Mouse (Mus musculus): ENCODE results near the gene Ralgapa2. TPM values are rescaled to one million over a fixed set of nuclear protein-coding genes. Genes with fewer than 3 reads are reported as not detected.

Ralgapa2 gene
- total and polyA plus RNA-seq, 3 experiments: 14.5 to 41.3 (median 36.7) TPM

GRCm38 (mm10) chr2:146423710-146424301, 88.3 kb downstream of the Ralgapa2 start:
- intact Hi-C loops (cut with DNase I): no loop called here
- 52% methylated on average over 4 of the region's 4 CpGs for WGBS
- Histone ChIP-seq H3K4me3 (no peak overlapping the region), H3K79me2 (replicated peaks; ENCODE audit: control insufficient read depth, insufficient read depth, low read length) (no peaks in the 10 kb centered on the region), H3K27me3 (ENCODE audit: control insufficient read depth, insufficient read depth, low read length) (no peaks in the 10 kb centered on the region), H3K36me3 (ENCODE audit: control insufficient read depth, insufficient read depth, low read length) (peaks cover 17% of the 10 kb centered on the region), H3K9ac (ENCODE audit: low read depth, low read length) (no peak overlapping the region), H3K27ac (no peak overlapping the region), H3K4me1 (ENCODE audit: control insufficient read depth, insufficient read depth, low read length) (peaks cover under 1% of the 10 kb centered on the region)
- TF ChIP-seq EP300 (IDR thresholded peaks at IDR 0.05; ENCODE audit: insufficient read depth, low read depth, low read length) (no peak), POLR2A (IDR thresholded peaks at IDR 0.05; ENCODE audit: insufficient read depth, low read depth, low read length) (no peak), CTCF (IDR thresholded peaks at IDR 0.05) (no peak)
- no peak for DNase-seq

- intact Hi-C loops (cut with DNase I): no loop called here
- Histone ChIP-seq H3K4me1 (ENCODE audit: control insufficient read depth, insufficient read depth, low read length) (no peaks in the 10 kb centered on the region; the same call in 1 of the 2 replicates), H3K9ac (ENCODE audit: low read depth, low read length) (no peak overlapping the region), H3K27ac (no peak overlapping the region), H3K36me3 (ENCODE audit: control insufficient read depth, insufficient read depth, low read length) (peaks cover 13% of the 10 kb centered on the region), H3K27me3 (ENCODE audit: control insufficient read depth, insufficient read depth, low read length) (no peaks in the 10 kb centered on the region), H3K79me2 (replicated peaks; ENCODE audit: control insufficient read depth, insufficient read depth, low read length) (no peaks in the 10 kb centered on the region), H3K4me3 (no peak overlapping the region)
- TF ChIP-seq POLR2A (IDR thresholded peaks at IDR 0.05; ENCODE audit: insufficient read depth, low read depth, low read length) (no peak), CTCF (IDR thresholded peaks at IDR 0.05) (no peak), EP300 (IDR thresholded peaks at IDR 0.05; ENCODE audit: insufficient read depth, low read depth, low read length) (no peak)
- WGBS: 58% methylated on average over 5 of the region's 5 CpGs
- DNase-seq: no peak
Observed at GRCm38 (mm10) chr2:146423032-146423691, 89.0 kb downstream of the Ralgapa2 start.

- H3K79me2 ChIP-seq (replicated peaks; ENCODE audit: control insufficient read depth, insufficient read depth, low read length): no peaks in the 10 kb centered on the region
- DNase-seq: no peak
- H3K27me3 ChIP-seq (ENCODE audit: control insufficient read depth, insufficient read depth, low read length): no peaks in the 10 kb centered on the region
- no peak overlapping the region for H3K4me3 ChIP-seq
- H3K4me1 ChIP-seq (ENCODE audit: control insufficient read depth, insufficient read depth, low read length): no peaks in the 10 kb centered on the region
- WGBS: 85% methylated on average over 2 of the region's 2 CpGs
- intact Hi-C loops (cut with DNase I): loop anchor here (10.0 kb wide), 1 partner anchor 201 kb away; no protein-coding TSS in a partner anchor
- no peak overlapping the region for H3K9ac ChIP-seq (ENCODE audit: low read depth, low read length)
- no peaks in the 10 kb centered on the region for H3K36me3 ChIP-seq (ENCODE audit: control insufficient read depth, insufficient read depth, low read length)
- no peak overlapping the region for H3K27ac ChIP-seq
- TF ChIP-seq CTCF (IDR thresholded peaks at IDR 0.05) (no peak), POLR2A (IDR thresholded peaks at IDR 0.05; ENCODE audit: insufficient read depth, low read depth, low read length) (no peak), EP300 (IDR thresholded peaks at IDR 0.05; ENCODE audit: insufficient read depth, low read depth, low read length) (no peak)
Observed at GRCm38 (mm10) chr2:146416283-146416682, 95.9 kb downstream of the Ralgapa2 start.

DNA sequence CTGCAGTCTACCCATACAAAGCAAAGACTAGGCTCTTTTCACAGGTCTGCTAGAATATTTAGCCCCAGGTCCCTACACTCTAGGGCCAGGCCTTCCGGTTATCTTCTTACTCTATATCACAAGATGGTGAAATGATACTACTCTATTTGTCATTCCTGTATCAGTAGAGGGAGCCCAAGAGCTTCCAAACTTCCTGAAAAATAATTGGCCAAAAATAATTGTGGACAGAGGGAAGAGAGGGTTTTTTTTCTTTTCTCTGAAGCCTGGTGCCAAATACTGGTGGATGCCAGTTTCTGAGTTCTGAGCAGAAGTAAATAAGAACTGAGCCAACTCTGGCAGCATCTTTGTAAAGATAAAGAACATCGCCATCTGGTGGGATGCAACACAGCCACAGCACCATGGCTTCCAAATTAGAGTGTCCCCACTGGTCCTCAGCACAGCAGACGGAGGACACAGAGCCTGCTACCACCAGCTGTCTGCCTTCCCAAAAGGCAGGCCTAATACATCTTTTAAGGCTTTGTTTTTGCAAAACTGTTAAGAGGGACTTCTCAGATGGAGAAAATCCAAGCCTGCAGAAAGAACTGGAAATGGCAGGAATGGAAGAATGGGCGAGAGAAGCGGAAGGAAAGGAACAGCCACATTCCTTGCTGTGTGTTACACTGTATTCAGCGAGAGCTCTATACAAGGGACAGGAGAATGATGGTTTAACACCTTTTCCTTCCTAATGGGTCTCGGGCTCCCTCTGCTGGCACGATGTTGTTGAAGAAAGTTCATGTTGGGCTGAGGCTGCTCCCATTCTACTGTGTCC, 97.5 kb downstream of the Ralgapa2 start:
- H3K27me3 ChIP-seq (ENCODE audit: control insufficient read depth, insufficient read depth, low read length): no peaks in the 10 kb centered on the region
- H3K9ac ChIP-seq (ENCODE audit: low read depth, low read length): no peak overlapping the region
- peak; percentile 61 to 74 for DNase-seq
- H3K79me2 ChIP-seq (replicated peaks; ENCODE audit: control insufficient read depth, insufficient read depth, low read length): no peaks in the 10 kb centered on the region
- intact Hi-C loops (cut with DNase I): loop anchor here (1.0 to 10.0 kb wide), 2 partner anchors 200 to 457 kb away; no protein-coding TSS in a partner anchor
- no peak overlapping the region for H3K4me3 ChIP-seq
- WGBS: 41% methylated on average over 8 of the region's 8 CpGs
- no peaks in the 10 kb centered on the region for H3K4me1 ChIP-seq (ENCODE audit: control insufficient read depth, insufficient read depth, low read length)
- TF ChIP-seq CTCF (IDR thresholded peaks at IDR 0.05): peak; percentile 73
- TF ChIP-seq EP300 (IDR thresholded peaks at IDR 0.05; ENCODE audit: insufficient read depth, low read depth, low read length): no peak
- no peak overlapping the region for H3K27ac ChIP-seq
- no peaks in the 10 kb centered on the region for H3K36me3 ChIP-seq (ENCODE audit: control insufficient read depth, insufficient read depth, low read length)

- no peak overlapping the region for H3K9ac ChIP-seq (ENCODE audit: low read depth, low read length)
- intact Hi-C loops (cut with DNase I): loop anchor here (10.0 kb wide), 1 partner anchor 198 kb away; no protein-coding TSS in a partner anchor
- H3K4me3 ChIP-seq: no peak overlapping the region
- no peaks in the 10 kb centered on the region for H3K79me2 ChIP-seq (replicated peaks; ENCODE audit: control insufficient read depth, insufficient read depth, low read length)
- H3K4me1 ChIP-seq (ENCODE audit: control insufficient read depth, insufficient read depth, low read length): no peaks in the 10 kb centered on the region
- DNase-seq: no peak
- no peak for TF ChIP-seq CTCF (IDR thresholded peaks at IDR 0.05)
- TF ChIP-seq EP300 (IDR thresholded peaks at IDR 0.05; ENCODE audit: insufficient read depth, low read depth, low read length): no peak
- no peak for TF ChIP-seq POLR2A (IDR thresholded peaks at IDR 0.05; ENCODE audit: insufficient read depth, low read depth, low read length)
- no peaks in the 10 kb centered on the region for H3K36me3 ChIP-seq (ENCODE audit: control insufficient read depth, insufficient read depth, low read length)
- WGBS: 49% methylated on average over 9 of the region's 9 CpGs
- H3K27me3 ChIP-seq (ENCODE audit: control insufficient read depth, insufficient read depth, low read length): no peaks in the 10 kb centered on the region
- H3K27ac ChIP-seq: no peak overlapping the region
Observed at GRCm38 (mm10) chr2:146412733-146413132, 99.4 kb downstream of the Ralgapa2 start.
